Mouse (Mus musculus) heart, postnatal 10 days (tissue): ENCODE data around the gene Pla2g2c. TPM values are rescaled to one million over a fixed set of nuclear protein-coding genes. Genes with fewer than 3 reads are reported as not detected.

Source experiments
- DNase-seq, 2 experiments: peaks; one replicate each; pipeline ENCODE4 v3.0.0; 2021
- intact Hi-C: fragments of 180-260 bp; cut with DNase I; formaldehyde crosslinking; loops from one replicate; pipeline ENCODE4 v1.15.1; 2025
- total RNA-seq, 2 experiments: library from RNA; stranded (reverse); gene quantifications; 2 replicates each; pipeline ENCODE4 v1.2.3; 2021

Pla2g2c gene
- total RNA-seq, 2 experiments from 2014 or later, result not detected

- peak; percentile 65 to 76 for DNase-seq
- intact Hi-C loops, result loop anchor here (1.0 to 2.0 kb wide), 3 partner anchors 40 to 143 kb away; no protein-coding TSS in a partner anchor
Measured at GRCm38 (mm10) chr4:138708636-138709035, 16.0 kb upstream of the Pla2g2c start.

GRCm38 (mm10) chr4:138709246-138709645 is 15.3 kb upstream of the Pla2g2c start:
- no peak for DNase-seq
- intact Hi-C loops, result loop anchor here (2.0 kb wide), 2 partner anchors 40 to 84 kb away; no protein-coding TSS in a partner anchor

GRCm38 (mm10) chr4:138709944-138710343 is 14.6 kb upstream of the Pla2g2c start:
- intact Hi-C loops, result loop anchor here (2.0 kb wide), 2 partner anchors 39 to 83 kb away; no protein-coding TSS in a partner anchor
- DNase-seq, result no peak

GRCm38 (mm10) chr4:138710633-138711032 is 14.0 kb upstream of the Pla2g2c start:
- DNase-seq, result no peak
- intact Hi-C loops, result no loop called here

- no peak for DNase-seq
- intact Hi-C loops, result no loop called here
Measured at GRCm38 (mm10) chr4:138711051-138711820, 13.4 kb upstream of the Pla2g2c start.

GRCm38 (mm10) chr4:138712096-138712495 is 12.5 kb upstream of the Pla2g2c start:
- no peak for DNase-seq
- intact Hi-C loops, result no loop called here

- no peak for DNase-seq
- intact Hi-C loops, result no loop called here
Measured at GRCm38 (mm10) chr4:138712621-138713020, 12.0 kb upstream of the Pla2g2c start.

- no peak for DNase-seq
- intact Hi-C loops, result no loop called here
Measured at GRCm38 (mm10) chr4:138714186-138714585, 10.4 kb upstream of the Pla2g2c start.

- no peak for DNase-seq
- intact Hi-C loops, result no loop called here
Measured at GRCm38 (mm10) chr4:138716697-138717096, 7.9 kb upstream of the Pla2g2c start.

- intact Hi-C loops, result no loop called here
- DNase-seq, result no peak
Measured at GRCm38 (mm10) chr4:138718586-138719263, 5.9 kb upstream of the Pla2g2c start.

GRCm38 (mm10) chr4:138719264-138719596 is 5.4 kb upstream of the Pla2g2c start:
- no peak for DNase-seq
- intact Hi-C loops, result no loop called here

- DNase-seq, result peak; percentile 61 to 67
- intact Hi-C loops, result no loop called here
Measured at GRCm38 (mm10) chr4:138723493-138724281, 905 bp upstream of the Pla2g2c start.

- peak; percentile 72 to 73 for DNase-seq
- intact Hi-C loops, result no loop called here
Measured at GRCm38 (mm10) chr4:138725127-138725461, 502 bp downstream of the Pla2g2c start.

- DNase-seq, result no peak
- intact Hi-C loops, result no loop called here
Measured at GRCm38 (mm10) chr4:138725751-138726150, 1.2 kb downstream of the Pla2g2c start.

- no peak for DNase-seq
- intact Hi-C loops, result no loop called here
Measured at GRCm38 (mm10) chr4:138729018-138729703, 4.6 kb downstream of the Pla2g2c start.

- DNase-seq, result no peak
- intact Hi-C loops, result no loop called here
Measured at GRCm38 (mm10) chr4:138734105-138734504, 9.5 kb downstream of the Pla2g2c start.

- intact Hi-C loops, result no loop called here
- DNase-seq, result no peak
Measured at GRCm38 (mm10) chr4:138734863-138735262, 10.3 kb downstream of the Pla2g2c start.

GRCm38 (mm10) chr4:138737031-138737430 is 12.4 kb downstream of the Pla2g2c start, which contains the start of gene Ubxn10:
Gene Ubxn10 (minus strand): TSS chr4:138737167.
- DNase-seq, result no peak
- intact Hi-C loops, result no loop called here

GRCm38 (mm10) chr4:138739136-138739851 is 14.7 kb downstream of the Pla2g2c start:
- DNase-seq, result no peak
- intact Hi-C loops, result no loop called here

GRCm38 (mm10) chr4:138745884-138746283 is 21.3 kb downstream of the Pla2g2c start:
- no peak for DNase-seq
- intact Hi-C loops, result no loop called here
